Mouse (Mus musculus) spleen, postnatal 4 days (tissue): ENCODE results near the gene Wnt2.

Experiments
- DNase-seq, 2 experiments: peaks; one replicate each; pipeline ENCODE4 v3.0.0; 2022; ENCODE audit warnings: low spot score in 2 of 2

The Wnt2 gene

GRCm38 (mm10) chr6:17978324-17978723 lies 52.1 kb downstream of the Wnt2 start:
- no peak for DNase-seq

GRCm38 (mm10) chr6:17977165-17977564 lies 53.2 kb downstream of the Wnt2 start:
- no peak for DNase-seq

GRCm38 (mm10) chr6:17974416-17974815 lies 56.0 kb downstream of the Wnt2 start:
- DNase-seq = no peak

GRCm38 (mm10) chr6:17971393-17971792 lies 59.0 kb downstream of the Wnt2 start:
- no peak for DNase-seq

- no peak for DNase-seq
These were observed 60.6 kb downstream of the Wnt2 start for GRCm38 (mm10) chr6:17969815-17970214.

GRCm38 (mm10) chr6:17968467-17969144 lies 61.8 kb downstream of the Wnt2 start:
- no peak for DNase-seq

GRCm38 (mm10) chr6:17963455-17963854 lies 66.9 kb downstream of the Wnt2 start:
- DNase-seq = no peak

- no peak for DNase-seq
These were observed 78.6 kb downstream of the Wnt2 start for GRCm38 (mm10) chr6:17951779-17952178.

GRCm38 (mm10) chr6:17949103-17949502 lies 81.3 kb downstream of the Wnt2 start:
- DNase-seq = peak in 1 of 2 experiments; percentile 41

GRCm38 (mm10) chr6:17947130-17947831 lies 83.1 kb downstream of the Wnt2 start:
- DNase-seq = peak in 1 of 2 experiments; percentile 49

GRCm38 (mm10) chr6:17946456-17946855 lies 83.9 kb downstream of the Wnt2 start:
- no peak for DNase-seq

GRCm38 (mm10) chr6:17943877-17944617 lies 86.3 kb downstream of the Wnt2 start:
- DNase-seq = no peak

GRCm38 (mm10) chr6:17942344-17942743 lies 88.0 kb downstream of the Wnt2 start:
- no peak for DNase-seq

GRCm38 (mm10) chr6:17941916-17942315 lies 88.5 kb downstream of the Wnt2 start:
- no peak for DNase-seq
